Mouse (Mus musculus) lung, embryonic 16.5 days (tissue): Measurements from ENCODE around the gene Tmem168. TPM values are rescaled to one million over a fixed set of nuclear protein-coding genes. Genes with fewer than 3 reads are reported as not detected.

Experiments
- ATAC-seq: fragments of 200-750 bp; cut with Nextera tagmentation; 2 replicates; pipeline ENCODE4 v1.8.0; 2017; ENCODE audit warnings: low read depth, mild to moderate bottlenecking, moderate library complexity
- H3K27ac ChIP-seq: fragments of 300-500 bp; sonication (generic); 2 replicates; pipeline ENCODE4 v1.5.1; 2014; ENCODE audit warnings: mild to moderate bottlenecking, control low read depth, low read length
- H3K27me3 ChIP-seq: fragments of 300-500 bp; sonication (generic); 2 replicates; pipeline ENCODE4 v1.6.1; 2014; ENCODE audit warnings: low read depth, low read length, mixed read lengths; ENCODE audit not compliant: control insufficient read depth, insufficient read depth
- H3K36me3 ChIP-seq: fragments of 300-500 bp; sonication (generic); 2 replicates; pipeline ENCODE4 v1.6.1; 2014; ENCODE audit warnings: low read length; ENCODE audit not compliant: control insufficient read depth, insufficient read depth
- H3K4me1 ChIP-seq: fragments of 300-500 bp; sonication (generic); replicated peaks from 2 replicates; pipeline ENCODE4 v1.6.1; 2014; ENCODE audit warnings: low read length, mixed read lengths; ENCODE audit not compliant: control insufficient read depth, insufficient read depth
- H3K4me2 ChIP-seq: fragments of 300-500 bp; sonication (generic); 2 replicates; pipeline ENCODE4 v1.6.1; 2014; ENCODE audit warnings: low read depth, low read length, control low read depth
- H3K4me3 ChIP-seq: fragments of 300-500 bp; sonication (generic); 2 replicates; pipeline ENCODE4 v1.5.1; 2014; ENCODE audit warnings: mild to moderate bottlenecking, low read length, control low read depth
- H3K9ac ChIP-seq: fragments of 300-500 bp; sonication (generic); 2 replicates; pipeline ENCODE4 v1.6.1; 2014; ENCODE audit warnings: low read length, control low read depth
- H3K9me3 ChIP-seq: fragments of 300-500 bp; sonication (generic); 2 replicates; pipeline ENCODE4 v1.6.1; 2016; ENCODE audit warnings: low read length; ENCODE audit not compliant: control insufficient read depth
- WGBS: fragments of 180-500 bp; shearing (Covaris S2); extraction: QIAGEN DNeasy Blood & Tissue Kit; methylation state at CpG from one replicate; pipeline ENCODE4 v1.1.7; 2014; 5-methylcytosine and 5-hydroxymethylcytosine counted together
- polyA plus RNA-seq: library from polyadenylated mRNA; unstranded; fragments of >200 nt; fragmentation: Nextera tagmentation; extraction: Ambion mirVana; gene quantifications from 2 replicates; pipeline ENCODE4 v1.2.1, GENCODE M21; 2015

Tmem168 gene
- polyA plus RNA-seq, 1 experiment from 2014 or later = 48.0 TPM

- H3K9ac ChIP-seq = no peak overlapping the region
- H3K4me1 ChIP-seq = no peaks in the 10 kb centered on the region
- 70% methylated on average over 7 of the region's 7 CpGs for WGBS
- no peak overlapping the region for H3K4me3 ChIP-seq
- H3K36me3 ChIP-seq = no peaks in the 10 kb centered on the region
- H3K9me3 ChIP-seq = no peaks in the 10 kb centered on the region
- no peak overlapping the region for H3K27ac ChIP-seq
- H3K4me2 ChIP-seq = no peak overlapping the region
- H3K27me3 ChIP-seq = no peaks in the 10 kb centered on the region
- no peak for ATAC-seq
These were observed 70.5 kb downstream of the Tmem168 start for GRCm38 (mm10) chr6:13537275-13537964.

Other genes starting within 250 kb of the Tmem168 start
- 13.3 and 18.6 TPM in 2 replicates for gene Bmt2, start 69.9 kb upstream of the Tmem168 start, polyA plus RNA-seq
- 2.7 and 2.9 TPM in 2 replicates for gene Gpr85, start 231.8 kb upstream of the Tmem168 start, polyA plus RNA-seq